Mouse (Mus musculus) ovary, adult 18-20 months (tissue): ENCODE results near the gene Dhx38.

Experiments used
- DNase-seq: peaks from one replicate; pipeline ENCODE4 v3.0.0; 2022; ENCODE audit warnings: low spot score, mixed read lengths

Dhx38 gene

GRCm38 (mm10) chr8:109544049-109544448 lies 21.6 kb downstream of the Dhx38 start:
- DNase-seq: no peak

GRCm38 (mm10) chr8:109542748-109543519 lies 22.7 kb downstream of the Dhx38 start:
- no peak for DNase-seq

- no peak for DNase-seq
These were observed 23.5 kb downstream of the Dhx38 start for GRCm38 (mm10) chr8:109542165-109542564.

- peak; percentile 42 for DNase-seq
These were observed 29.0 kb downstream of the Dhx38 start for GRCm38 (mm10) chr8:109536703-109537102.

GRCm38 (mm10) chr8:109535140-109535990 lies 30.3 kb downstream of the Dhx38 start:
- DNase-seq: no peak

- DNase-seq: no peak
These were observed 41.7 kb downstream of the Dhx38 start for GRCm38 (mm10) chr8:109524008-109524407.

GRCm38 (mm10) chr8:109505560-109505959 lies 60.1 kb downstream of the Dhx38 start:
- DNase-seq: no peak

- no peak for DNase-seq
These were observed 62.1 kb downstream of the Dhx38 start for GRCm38 (mm10) chr8:109503566-109503965.

GRCm38 (mm10) chr8:109499009-109499717 lies 66.5 kb downstream of the Dhx38 start:
- DNase-seq: no peak
